12 mouse cellular contexts compared by ENCODE assay signal in genomic region chr4:43693806-43694241, GRCm38 (mm10). TPM values are rescaled to one million over a fixed set of nuclear protein-coding genes. Genes with fewer than 3 reads are reported as not detected.
DNase-seq lines count a peak whose midpoint lies in the region; ATAC-seq lines count a peak whose summit lies in the region.
"Had no signal": no experiment of that assay in that cellular context is flagged by ENCODE, and none has a peak within 500 bp of the region (broad histone marks: within the 10 kb centered on the region; RNA-seq: fewer than 3 reads in every experiment).

No protein-coding gene starts in this region.

- no peak overlapping the region for H3K4me2 ChIP-seq in heart, embryonic 16.5 days (ENCODE audit: low read depth, low read length)
- H3K4me2 ChIP-seq in hindbrain, embryonic 12.5 days (replicated peaks) = no peak overlapping the region
- H3K4me2 ChIP-seq: stomach, embryonic 15.5 days had no signal

- ATAC-seq in heart, embryonic 16.5 days (replicated peaks; ENCODE audit: extremely low read depth, insufficient read depth, low FRiP score) = peak; percentile 61
- peak; percentile 82 for ATAC-seq in megakaryocyte, adult 5-6 weeks (ENCODE audit: poor library complexity, severe bottlenecking)
- no peak for ATAC-seq in hindbrain, embryonic 12.5 days (ENCODE audit: low FRiP score)

- no peak overlapping the region for H3K27ac ChIP-seq in heart, embryonic 16.5 days (ENCODE audit: low read length)
- H3K27ac ChIP-seq in hindbrain, embryonic 12.5 days = no peak overlapping the region
- H3K27ac ChIP-seq: stomach, embryonic 15.5 days had no signal

- intact Hi-C loops in gastrocnemius, postnatal 14 days (cut with DNase I; ENCODE audit: low total_unique reads) = no loop called here

- WGBS in heart, embryonic 16.5 days = 45% methylated on average over 5 of the region's 5 CpGs
- WGBS in hindbrain, embryonic 12.5 days = 81% methylated on average over 5 of the region's 5 CpGs

- H3K27me3 ChIP-seq in heart, embryonic 16.5 days (ENCODE audit: control insufficient read depth, insufficient read depth, low read length) = no peaks in the 10 kb centered on the region
- no peaks in the 10 kb centered on the region for H3K27me3 ChIP-seq in hindbrain, embryonic 12.5 days
- H3K27me3 ChIP-seq: stomach, embryonic 15.5 days had no signal

- H3K36me3 ChIP-seq in heart, embryonic 16.5 days (ENCODE audit: control insufficient read depth, insufficient read depth) = no peaks in the 10 kb centered on the region
- peaks cover 20% of the 10 kb centered on the region for H3K36me3 ChIP-seq in hindbrain, embryonic 12.5 days
- H3K36me3 ChIP-seq: stomach, embryonic 15.5 days had no signal

- DNase-seq in gastrocnemius, postnatal 14 days = peak; percentile 28
- DNase-seq in gastrocnemius, postnatal 4 days (ENCODE audit: low spot score in 2 of 2) = no peak
- DNase-seq in R1 (ENCODE audit: low read depth, low spot score) = peak; percentile 25
- DNase-seq in yolk sac, embryonic 10.5 days (ENCODE audit: low spot score) = no peak
- no peak for DNase-seq in B cell, adult 2 months

- H3K4me3 ChIP-seq in heart, embryonic 16.5 days (ENCODE audit: low read length) = no peak overlapping the region
- H3K4me3 ChIP-seq in hindbrain, embryonic 12.5 days = no peak overlapping the region
- H3K4me3 ChIP-seq: stomach, embryonic 15.5 days had no signal

- H3K4me1 ChIP-seq in heart, embryonic 16.5 days (ENCODE audit: control insufficient read depth, insufficient read depth, low read length) = peaks cover 19% of the 10 kb centered on the region
- H3K4me1 ChIP-seq in hindbrain, embryonic 12.5 days = no peaks in the 10 kb centered on the region
- H3K4me1 ChIP-seq: stomach, embryonic 15.5 days had no signal

- H3K9ac ChIP-seq in heart, embryonic 16.5 days (ENCODE audit: low read length) = no peak overlapping the region
- H3K9ac ChIP-seq in hindbrain, embryonic 12.5 days = no peak overlapping the region
- H3K9ac ChIP-seq: stomach, embryonic 15.5 days had no signal

- no peaks in the 10 kb centered on the region for H3K9me3 ChIP-seq in heart, embryonic 16.5 days (replicated peaks; ENCODE audit: control insufficient read depth, low read length)
- H3K9me3 ChIP-seq in hindbrain, embryonic 12.5 days (replicated peaks) = no peaks in the 10 kb centered on the region
- H3K9me3 ChIP-seq: stomach, embryonic 15.5 days had no signal

RNA-seq across cellular contexts. Expression of gene Olfr70, which starts 6.8 kb away (rescaled TPM):
- total RNA-seq in gastrocnemius, postnatal 14 days (2021) = not detected
- total RNA-seq in gastrocnemius, postnatal 4 days (2021) = not detected
- not detected in 2 replicates for polyA plus RNA-seq in heart, embryonic 16.5 days (2015; fragmentation: Nextera tagmentation; extraction: Ambion mirVana)
- total RNA-seq in megakaryocyte, adult 5-6 weeks (2015) = not detected in 2 replicates
- total RNA-seq in megakaryocyte, adult 5-6 weeks (2017) = not detected in 2 replicates
- polyA plus RNA-seq in hindbrain, embryonic 12.5 days (2016; fragmentation: Nextera tagmentation; extraction: Ambion mirVana) = not detected in 2 replicates
- total RNA-seq: CH12.LX had no signal
- polyA plus RNA-seq: limb, embryonic 11.5 days; neural tube, embryonic 14.5 days; stomach, embryonic 15.5 days had no signal

RNA-seq across cellular contexts. Expression of gene Olfr71, which starts 16.2 kb away (rescaled TPM):
- not detected for total RNA-seq in gastrocnemius, postnatal 14 days (2021)
- not detected for total RNA-seq in gastrocnemius, postnatal 4 days (2021)
- polyA plus RNA-seq in heart, embryonic 16.5 days (2015; fragmentation: Nextera tagmentation; extraction: Ambion mirVana) = not detected in 2 replicates
- not detected in 2 replicates for total RNA-seq in megakaryocyte, adult 5-6 weeks (2015)
- total RNA-seq in megakaryocyte, adult 5-6 weeks (2017) = not detected in 2 replicates
- not detected in 2 replicates for polyA plus RNA-seq in hindbrain, embryonic 12.5 days (2016; fragmentation: Nextera tagmentation; extraction: Ambion mirVana)
- total RNA-seq: CH12.LX had no signal
- polyA plus RNA-seq: limb, embryonic 11.5 days; neural tube, embryonic 14.5 days; stomach, embryonic 15.5 days had no signal

RNA-seq across cellular contexts. Expression of gene Fam221b, which starts 24.9 kb away (rescaled TPM):
- total RNA-seq in gastrocnemius, postnatal 14 days (2021) = under 1 TPM; 0.16 to 0.20 TPM
- total RNA-seq in gastrocnemius, postnatal 4 days (2021) = under 1 TPM; 0.13 to 0.44 TPM
- polyA plus RNA-seq in heart, embryonic 16.5 days (2015; fragmentation: Nextera tagmentation; extraction: Ambion mirVana) = 1.6 and 2.9 TPM in 2 replicates
- 0.11 TPM in 1 of 2 replicates, not detected in the other for total RNA-seq in megakaryocyte, adult 5-6 weeks (2015)
- total RNA-seq in megakaryocyte, adult 5-6 weeks (2017) = 0.20 and 0.33 TPM in 2 replicates
- polyA plus RNA-seq in hindbrain, embryonic 12.5 days (2016; fragmentation: Nextera tagmentation; extraction: Ambion mirVana) = 3.1 and 3.8 TPM in 2 replicates

RNA-seq across cellular contexts. Expression of gene Tmem8b, which starts 25.1 kb away (rescaled TPM):
- 1 to 10 TPM; 8.2 to 9.7 TPM for total RNA-seq in gastrocnemius, postnatal 14 days (2021)
- total RNA-seq in gastrocnemius, postnatal 4 days (2021) = 10 to 100 TPM in 1 of 2 experiments, 1 to 10 TPM in 1; 9.4 to 12.0 TPM
- polyA plus RNA-seq in heart, embryonic 16.5 days (2015; fragmentation: Nextera tagmentation; extraction: Ambion mirVana) = 3.6 and 3.9 TPM in 2 replicates
- total RNA-seq in megakaryocyte, adult 5-6 weeks (2015) = 0.27 and 0.42 TPM in 2 replicates
- total RNA-seq in megakaryocyte, adult 5-6 weeks (2017) = 0.04 and 0.16 TPM in 2 replicates
- polyA plus RNA-seq in hindbrain, embryonic 12.5 days (2016; fragmentation: Nextera tagmentation; extraction: Ambion mirVana) = 13.7 and 14.4 TPM in 2 replicates

RNA-seq across cellular contexts. Expression of gene Hrct1, which starts 33.2 kb away (rescaled TPM):
- 1 to 10 TPM; 1.9 to 2.7 TPM for total RNA-seq in gastrocnemius, postnatal 14 days (2021)
- 1 to 10 TPM; 2.2 TPM for total RNA-seq in gastrocnemius, postnatal 4 days (2021)
- 1.4 and 1.7 TPM in 2 replicates for polyA plus RNA-seq in heart, embryonic 16.5 days (2015; fragmentation: Nextera tagmentation; extraction: Ambion mirVana)
- total RNA-seq in megakaryocyte, adult 5-6 weeks (2015) = not detected in 2 replicates
- total RNA-seq in megakaryocyte, adult 5-6 weeks (2017) = not detected in 2 replicates
- polyA plus RNA-seq in hindbrain, embryonic 12.5 days (2016; fragmentation: Nextera tagmentation; extraction: Ambion mirVana) = 0.21 and 0.28 TPM in 2 replicates
- total RNA-seq: CH12.LX had no signal

Comparison
In these comparisons a context has a peak if more than half of its experiments do, and no peak if none do; other contexts are left out.
1. DNase-seq: peak in gastrocnemius, postnatal 14 days (single experiment) and R1 (single experiment); none in gastrocnemius, postnatal 4 days (0 of 2), yolk sac, embryonic 10.5 days (single experiment) and B cell, adult 2 months (0 of 2).